Mouse (Mus musculus): ENCODE measurements around the gene 2900092C05Rik.

2900092C05Rik gene

DNA sequence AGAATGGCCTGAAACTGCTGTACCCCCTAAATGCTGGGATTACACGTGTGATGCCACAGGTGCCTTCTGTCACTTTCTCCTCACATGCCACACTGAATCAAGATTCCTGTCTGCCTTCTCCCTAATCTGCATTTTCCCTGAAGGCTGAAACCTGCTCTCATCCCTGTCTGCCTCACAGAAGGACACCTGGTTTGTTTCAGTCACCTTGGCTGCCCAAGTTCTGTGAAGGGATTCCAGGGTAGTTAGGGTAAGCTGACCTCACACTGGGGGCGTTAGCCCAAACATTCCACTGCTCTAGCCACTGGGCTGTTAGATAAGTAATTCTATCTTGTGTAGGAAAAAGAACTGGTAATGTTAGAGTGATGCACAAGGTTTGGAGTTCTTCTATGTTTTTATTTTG lies at the start of gene 2900092C05Rik:
Gene 2900092C05Rik, plus strand, starts transcription at position 301 of the 400 bp plus-strand sequence.
- DNase-seq (ENCODE audit: low read depth) = no peak

DNA sequence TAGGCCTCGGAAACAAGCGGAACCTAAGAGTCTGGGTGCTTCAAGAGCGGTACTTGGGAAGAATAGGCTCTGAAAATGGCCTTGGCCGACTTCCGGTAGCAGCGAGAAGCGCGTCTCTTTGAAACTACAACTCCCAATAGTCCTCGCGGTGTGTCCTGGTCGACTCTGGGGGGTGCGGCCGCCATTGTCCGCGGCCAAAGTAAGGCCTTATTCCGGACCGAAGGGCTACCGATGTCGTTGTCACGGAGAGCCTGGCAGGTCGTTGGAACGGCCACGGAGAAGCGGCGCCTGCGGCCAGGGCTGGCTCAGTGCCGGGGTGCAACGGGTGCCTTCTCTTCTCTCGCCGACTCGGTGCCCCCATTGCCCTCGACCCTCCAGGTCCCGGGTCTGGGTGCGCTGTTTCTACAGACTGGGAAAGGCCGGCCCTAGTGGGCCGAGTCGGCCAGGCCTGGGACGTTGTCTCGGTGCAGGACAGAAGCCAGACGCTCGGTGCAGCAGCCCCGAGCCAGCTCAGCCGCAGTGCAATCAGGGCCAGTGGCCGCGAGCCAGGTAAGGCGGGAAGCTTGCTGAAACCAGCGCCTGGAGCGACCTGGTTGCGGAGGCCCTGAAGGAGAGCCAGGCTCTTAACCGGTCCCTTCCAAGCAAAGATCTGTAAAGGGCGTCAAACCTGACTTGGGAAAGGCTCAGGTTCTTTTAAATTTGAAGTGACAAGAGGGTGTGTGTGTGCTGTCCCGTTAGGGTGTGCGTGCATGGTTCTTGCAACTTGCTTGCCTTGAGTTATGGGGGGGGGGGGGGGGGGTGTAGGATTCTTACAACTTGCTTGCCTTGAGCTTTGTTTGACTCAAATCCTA lies 33.9 kb upstream of the 2900092C05Rik start, which contains the start of gene Zfp606:
Gene Zfp606, plus strand, starts transcription at position 136 of the 851 bp plus-strand sequence.
- peak; percentile 82 for DNase-seq (ENCODE audit: low read depth)

DNA sequence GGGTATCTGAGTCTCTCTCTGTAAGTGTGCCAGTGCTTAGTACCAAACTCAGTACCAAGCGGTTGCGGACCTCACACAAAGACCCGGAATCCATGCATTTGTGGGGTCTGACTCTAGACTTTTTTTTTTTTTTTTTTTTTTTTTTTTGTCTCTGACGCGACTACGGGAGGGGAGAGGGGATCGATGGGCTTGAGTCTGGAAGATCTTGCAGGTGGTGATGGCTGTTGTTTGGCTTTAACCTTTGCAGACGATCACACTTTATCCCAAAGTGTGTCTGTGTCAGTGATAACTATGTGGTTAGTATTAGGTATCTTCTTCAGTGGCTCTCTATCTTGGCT lies 33.3 kb upstream of the 2900092C05Rik start:
- DNase-seq (ENCODE audit: low read depth) = no peak

DNA sequence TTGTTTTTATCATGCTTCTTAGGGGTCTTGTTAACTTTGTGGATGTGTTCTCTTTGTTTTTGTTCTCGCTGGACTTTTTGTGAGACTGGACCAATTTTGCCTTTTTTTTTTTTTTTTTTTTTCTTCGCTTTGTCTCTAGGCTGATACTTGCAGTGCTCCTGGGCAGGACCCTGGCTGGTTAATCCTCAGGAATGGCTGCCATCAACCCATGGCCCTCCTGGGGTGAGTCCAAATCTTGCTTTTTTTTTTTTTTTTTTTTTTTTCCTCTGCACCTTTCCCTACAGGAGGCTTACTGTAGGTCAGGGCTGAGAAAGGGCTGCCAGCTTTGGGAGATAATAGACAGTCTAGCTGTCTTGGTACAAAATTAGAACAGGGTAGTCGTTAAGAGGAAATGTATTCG lies 32.8 kb upstream of the 2900092C05Rik start:
- DNase-seq (ENCODE audit: low read depth) = no peak

DNA sequence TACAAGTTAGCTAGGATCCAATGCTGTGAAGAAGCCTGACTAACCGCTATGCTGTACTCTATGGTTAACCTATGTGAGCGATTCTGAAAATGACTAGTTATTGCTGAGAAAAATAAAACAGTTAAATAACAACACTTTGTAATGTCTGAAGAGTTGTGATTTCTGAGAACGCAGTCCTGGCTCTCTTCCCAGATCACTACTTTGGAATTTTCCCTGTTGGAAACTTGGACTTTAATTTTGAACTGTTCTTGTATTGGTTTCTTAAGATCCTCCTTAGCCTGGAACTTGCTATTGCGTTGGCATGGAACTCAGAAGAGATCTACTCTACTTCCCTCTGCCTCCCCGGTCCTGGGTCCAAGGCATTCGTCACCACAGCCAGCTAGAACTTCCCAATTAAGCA lies 28.5 kb upstream of the 2900092C05Rik start:
- no peak for DNase-seq (ENCODE audit: low read depth)

DNA sequence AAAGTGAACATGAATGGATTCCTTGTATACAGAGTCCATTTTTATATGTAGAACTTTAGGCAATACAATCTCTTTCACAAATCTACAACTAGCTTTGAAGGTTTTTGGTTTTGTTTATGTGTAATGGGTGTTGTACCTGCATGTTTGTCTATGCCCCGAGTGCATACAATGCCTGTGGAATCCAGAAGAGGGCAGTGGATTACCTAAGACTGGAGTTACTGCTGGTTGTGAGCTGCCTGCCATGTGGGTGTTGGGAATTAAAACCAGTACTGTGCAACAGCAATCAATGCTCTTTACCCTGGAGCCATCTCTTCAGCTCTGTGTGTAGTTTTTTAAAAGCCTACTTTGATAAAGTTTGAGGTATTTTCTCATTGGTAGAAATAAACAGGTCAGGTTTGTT lies 26.4 kb upstream of the 2900092C05Rik start:
- DNase-seq (ENCODE audit: low read depth) = no peak

DNA sequence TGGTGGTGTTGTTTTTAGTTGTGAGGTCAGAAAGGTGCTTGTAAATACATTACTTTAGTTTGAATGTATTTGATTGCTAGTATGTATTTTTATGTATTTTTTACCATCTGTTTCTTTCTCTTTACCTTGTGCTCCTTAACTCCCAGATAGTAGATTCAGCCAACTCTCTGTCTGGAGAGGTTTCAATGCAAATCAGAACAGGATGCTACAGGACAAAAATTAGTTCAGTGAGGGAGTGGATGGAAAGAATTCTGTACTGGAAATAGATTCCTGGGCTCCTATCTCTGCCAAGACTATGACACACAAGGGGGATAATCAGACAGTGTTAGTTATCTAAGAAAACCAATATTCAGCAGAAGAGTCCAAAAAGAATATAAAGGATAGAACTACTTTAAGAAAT lies 25.6 kb upstream of the 2900092C05Rik start:
- DNase-seq (ENCODE audit: low read depth) = no peak

DNA sequence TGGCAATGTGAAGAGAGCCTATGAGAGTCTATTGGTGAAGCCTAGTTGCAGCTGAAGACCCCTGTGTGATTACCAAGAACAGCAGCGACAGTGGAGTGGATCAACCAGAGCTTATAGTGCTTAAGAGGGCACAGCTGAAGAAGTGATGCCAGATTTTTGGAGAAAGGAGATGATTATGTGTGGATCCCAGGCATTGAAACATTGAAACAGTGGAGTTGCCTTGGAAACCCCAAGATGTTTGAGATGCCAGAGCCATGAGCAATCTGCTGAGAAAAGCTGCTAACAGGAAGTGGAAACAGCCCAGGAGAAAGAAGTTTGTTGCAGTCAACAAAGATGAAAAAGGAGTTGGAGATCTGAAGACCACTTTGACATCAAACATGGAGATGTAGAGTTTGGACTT lies 1.4 kb upstream of the 2900092C05Rik start:
- DNase-seq (ENCODE audit: low read depth) = peak; percentile 22

All from fibroblast of lung, adult 2 months (primary cell).